Comparison of ENCODE assay signal across 10 mouse cellular contexts in the genomic region with DNA sequence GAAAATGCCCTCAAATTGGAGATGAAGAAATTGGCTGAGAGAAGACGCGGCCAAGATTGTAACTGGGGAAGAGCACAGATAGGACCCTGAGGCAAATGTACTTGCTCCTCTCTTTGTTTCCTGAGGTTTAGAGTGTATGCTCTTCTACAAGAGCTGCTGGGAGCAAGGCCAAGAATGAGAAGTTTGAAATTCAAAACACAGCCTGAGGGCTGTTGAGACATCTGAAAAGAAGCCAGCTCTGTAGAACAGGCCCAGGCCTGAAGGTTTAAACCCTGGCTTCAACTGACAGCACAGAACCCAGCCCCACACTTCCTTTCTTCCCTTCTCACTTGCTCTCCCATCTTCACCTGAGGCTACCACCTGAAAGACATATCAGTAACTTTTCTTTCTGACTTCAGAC. TPM values are rescaled to one million over a fixed set of nuclear protein-coding genes. Genes with fewer than 3 reads are reported as not detected.
DNase-seq lines count a peak whose midpoint lies in the region; ATAC-seq and TF ChIP-seq lines count a peak whose summit lies in the region.
"Had no signal": no experiment of that assay in that cellular context is flagged by ENCODE, and none has a peak within 500 bp of the region (broad histone marks: within the 10 kb centered on the region; RNA-seq: fewer than 3 reads in every experiment).

No protein-coding gene starts in this region.

- H3K27me3 ChIP-seq in erythroblast, embryonic 14.5 days (ENCODE audit: control insufficient read depth) = no peaks in the 10 kb centered on the region
- no peaks in the 10 kb centered on the region for H3K27me3 ChIP-seq in intestine, embryonic 15.5 days (replicated peaks)
- no peaks in the 10 kb centered on the region for H3K27me3 ChIP-seq in small intestine, adult 2 months (ENCODE audit: control insufficient read depth, insufficient read depth, low read length)
- H3K27me3 ChIP-seq: limb, embryonic 13.5 days had no signal

- DNase-seq in lung, adult 18-20 months = peak; percentile 64 to 71
- DNase-seq in lung, adult 2 months = no peak
- no peak for DNase-seq in urinary bladder, postnatal 36 days (ENCODE audit: low spot score in 2 of 2)
- DNase-seq in adrenal gland, postnatal 36 days = no peak
- DNase-seq: adrenal gland, postnatal 14 days had no signal

- no peak overlapping the region for H3K9ac ChIP-seq in intestine, embryonic 15.5 days
- H3K9ac ChIP-seq: limb, embryonic 13.5 days had no signal

- no peak for TF ChIP-seq POLR2A in lung, adult 2 months (IDR thresholded peaks at IDR 0.05; ENCODE audit: borderline replicate concordance, extremely low read depth, low read depth, low read length)
- no peak for TF ChIP-seq POLR2A in small intestine, adult 2 months (IDR thresholded peaks at IDR 0.05; ENCODE audit: low read depth, low read length)

- peaks cover 75% of the 10 kb centered on the region for H3K4me1 ChIP-seq in erythroblast, embryonic 14.5 days (ENCODE audit: control insufficient read depth)
- peaks cover 19% of the 10 kb centered on the region for H3K4me1 ChIP-seq in lung, adult 2 months (ENCODE audit: control insufficient read depth, insufficient read depth, low read length)
- peaks cover 31% of the 10 kb centered on the region for H3K4me1 ChIP-seq in intestine, embryonic 15.5 days (replicated peaks)
- peaks cover 20% of the 10 kb centered on the region for H3K4me1 ChIP-seq in small intestine, adult 2 months (ENCODE audit: control insufficient read depth, insufficient read depth, insufficient read length, low read length)

- peaks cover 79% of the 10 kb centered on the region for H3K36me3 ChIP-seq in erythroblast, embryonic 14.5 days (ENCODE audit: control insufficient read depth)
- peaks cover 35% of the 10 kb centered on the region for H3K36me3 ChIP-seq in intestine, embryonic 15.5 days
- H3K36me3 ChIP-seq in small intestine, adult 2 months (ENCODE audit: control insufficient read depth, insufficient read depth, low read length) = peaks cover 53% of the 10 kb centered on the region

- 54% methylated on average over 2 of the region's 2 CpGs for WGBS in lung, adult 2 months
- WGBS in intestine, embryonic 15.5 days = 86% methylated on average over 2 of the region's 2 CpGs
- 87% methylated on average over 2 of the region's 2 CpGs for WGBS in small intestine, adult 2 months

- H3K4me3 ChIP-seq in erythroblast, embryonic 14.5 days (replicated peaks) = peak overlapping the region; percentile 91
- no peak overlapping the region for H3K4me3 ChIP-seq in lung, adult 2 months (replicated peaks; ENCODE audit: extremely low read depth, low read depth, low read length)
- no peak overlapping the region for H3K4me3 ChIP-seq in intestine, embryonic 15.5 days (replicated peaks)
- H3K4me3 ChIP-seq in small intestine, adult 2 months (ENCODE audit: low read depth, low read length) = no peak overlapping the region

- H3K27ac ChIP-seq in intestine, embryonic 15.5 days = no peak overlapping the region
- H3K27ac ChIP-seq in small intestine, adult 2 months (ENCODE audit: insufficient read depth, low read depth, low read length) = peak overlapping the region; percentile 20
- H3K27ac ChIP-seq: limb, embryonic 13.5 days had no signal

- TF ChIP-seq CTCF in lung, adult 2 months (IDR thresholded peaks at IDR 0.05; ENCODE audit: insufficient read depth, low read length) = no peak
- no peak for TF ChIP-seq CTCF in small intestine, adult 2 months (IDR thresholded peaks at IDR 0.05; ENCODE audit: extremely low read depth, insufficient read length, insufficient replicate concordance, low read depth, low read length)

- no peak for ATAC-seq in erythroblast, adult 5-6 weeks (replicated peaks; ENCODE audit: low FRiP score, poor library complexity, severe bottlenecking)
- no peak for ATAC-seq in intestine, embryonic 15.5 days

- no peaks in the 10 kb centered on the region for H3K9me3 ChIP-seq in erythroblast, embryonic 14.5 days (ENCODE audit: control insufficient read depth, low read length)
- no peaks in the 10 kb centered on the region for H3K9me3 ChIP-seq in intestine, embryonic 15.5 days
- H3K9me3 ChIP-seq: limb, embryonic 13.5 days had no signal

- H3K4me2 ChIP-seq in intestine, embryonic 15.5 days (replicated peaks) = peak overlapping the region; percentile 77; the same call in 1 of the 2 replicates

RNA-seq across cellular contexts. Expression of gene Slc3a2, which starts 13.1 kb away (rescaled TPM):
- 33.5 and 37.4 TPM in 2 replicates for polyA plus RNA-seq in erythroblast, embryonic 14.5 days (2012)
- 150 and 218 TPM in 2 replicates for total RNA-seq in erythroblast, adult 5-6 weeks (2015; ENCODE audit: low replicate concordance)
- 337 and 409 TPM in 2 replicates for total RNA-seq in erythroblast, adult 5-6 weeks (2017; ENCODE audit: low replicate concordance)
- polyA plus RNA-seq in lung, adult 2 months (2012; rRNA removed) = 263 and 265 TPM in 2 replicates
- polyA plus RNA-seq in intestine, embryonic 15.5 days (2015; fragmentation: Nextera tagmentation; extraction: Ambion mirVana) = 161 and 163 TPM in 2 replicates
- 132 and 391 TPM in 2 replicates for polyA plus RNA-seq in small intestine, adult 2 months (2012; rRNA removed)
- total RNA-seq in adrenal gland, postnatal 36 days (2021) = 100 to 1,000 TPM; 354 to 445 TPM

RNA-seq across cellular contexts. Expression of gene Wdr74, which starts 25.6 kb away (rescaled TPM):
- 1.7 and 2.5 TPM in 2 replicates for polyA plus RNA-seq in erythroblast, embryonic 14.5 days (2012)
- total RNA-seq in erythroblast, adult 5-6 weeks (2015; ENCODE audit: low replicate concordance) = 7.9 and 61.9 TPM in 2 replicates
- 15.3 and 18.3 TPM in 2 replicates for total RNA-seq in erythroblast, adult 5-6 weeks (2017; ENCODE audit: low replicate concordance)
- 19.5 and 21.3 TPM in 2 replicates for polyA plus RNA-seq in lung, adult 2 months (2012; rRNA removed)
- polyA plus RNA-seq in intestine, embryonic 15.5 days (2015; fragmentation: Nextera tagmentation; extraction: Ambion mirVana) = 77.3 and 88.5 TPM in 2 replicates
- polyA plus RNA-seq in small intestine, adult 2 months (2012; rRNA removed) = 12.1 and 17.5 TPM in 2 replicates
- total RNA-seq in adrenal gland, postnatal 36 days (2021) = 10 to 100 TPM; 52.3 to 71.2 TPM

RNA-seq across cellular contexts. Expression of gene 1700092M07Rik, which starts 30.5 kb away (rescaled TPM):
- polyA plus RNA-seq in erythroblast, embryonic 14.5 days (2012) = not detected in 2 replicates
- not detected in 2 replicates for total RNA-seq in erythroblast, adult 5-6 weeks (2015; ENCODE audit: low replicate concordance)
- not detected in 2 replicates for total RNA-seq in erythroblast, adult 5-6 weeks (2017; ENCODE audit: low replicate concordance)
- not detected in 2 replicates for polyA plus RNA-seq in lung, adult 2 months (2012; rRNA removed)
- polyA plus RNA-seq in intestine, embryonic 15.5 days (2015; fragmentation: Nextera tagmentation; extraction: Ambion mirVana) = 1.8 TPM in 2 replicates
- not detected in 2 replicates for polyA plus RNA-seq in small intestine, adult 2 months (2012; rRNA removed)
- 1 to 10 TPM in 1 of 2 experiments, under 1 TPM in 1; 0.82 to 1.0 TPM for total RNA-seq in adrenal gland, postnatal 36 days (2021)

RNA-seq across cellular contexts. Expression of gene Stx5a, which starts 31.2 kb away (rescaled TPM):
- polyA plus RNA-seq in erythroblast, embryonic 14.5 days (2012) = 3.3 and 3.6 TPM in 2 replicates
- total RNA-seq in erythroblast, adult 5-6 weeks (2015; ENCODE audit: low replicate concordance) = 105 and 119 TPM in 2 replicates
- 161 and 226 TPM in 2 replicates for total RNA-seq in erythroblast, adult 5-6 weeks (2017; ENCODE audit: low replicate concordance)
- polyA plus RNA-seq in lung, adult 2 months (2012; rRNA removed) = 79.0 and 88.0 TPM in 2 replicates
- polyA plus RNA-seq in intestine, embryonic 15.5 days (2015; fragmentation: Nextera tagmentation; extraction: Ambion mirVana) = 119 and 121 TPM in 2 replicates
- polyA plus RNA-seq in small intestine, adult 2 months (2012; rRNA removed) = 31.7 and 65.9 TPM in 2 replicates
- total RNA-seq in adrenal gland, postnatal 36 days (2021) = 10 to 100 TPM; 83.6 to 92.9 TPM

RNA-seq across cellular contexts. Expression of gene Chrm1, which starts 46.5 kb away (rescaled TPM):
- polyA plus RNA-seq in erythroblast, embryonic 14.5 days (2012) = 0.01 TPM in 1 of 2 replicates, not detected in the other
- not detected in 2 replicates for total RNA-seq in erythroblast, adult 5-6 weeks (2015; ENCODE audit: low replicate concordance)
- under 0.01 TPM in 1 of 2 replicates, not detected in the other for total RNA-seq in erythroblast, adult 5-6 weeks (2017; ENCODE audit: low replicate concordance)
- 0.89 and 1.7 TPM in 2 replicates for polyA plus RNA-seq in lung, adult 2 months (2012; rRNA removed)
- polyA plus RNA-seq in intestine, embryonic 15.5 days (2015; fragmentation: Nextera tagmentation; extraction: Ambion mirVana) = 0.64 and 1.1 TPM in 2 replicates
- polyA plus RNA-seq in small intestine, adult 2 months (2012; rRNA removed) = 2.3 and 2.4 TPM in 2 replicates
- total RNA-seq in adrenal gland, postnatal 36 days (2021) = 1 to 10 TPM; 1.3 TPM

Comparison
In these comparisons a context has a peak if more than half of its experiments do, and no peak if none do; other contexts are left out.
1. DNase-seq: peak in lung, adult 18-20 months (2 of 2); none in lung, adult 2 months (single experiment), urinary bladder, postnatal 36 days (0 of 2) and adrenal gland, postnatal 36 days (0 of 2).